Mouse (Mus musculus) kidney, adult 8-10 months (tissue): ENCODE measurements at regions not wholly inside any gene's neighbourhood (a gene's known extent, or its start where the extent isn't known, plus 50 kb on each side); places are given as distances from the start of the nearest gene placed in this dataset.

ENCODE experiments used
- DNase-seq, 2 experiments: peaks; one replicate each; pipeline ENCODE4 v3.0.0; 2022

- DNase-seq: no peak
Observed at GRCm38 (mm10) chr7:70574194-70574593, 207.7 kb upstream of the Nr2f2 start.

DNA sequence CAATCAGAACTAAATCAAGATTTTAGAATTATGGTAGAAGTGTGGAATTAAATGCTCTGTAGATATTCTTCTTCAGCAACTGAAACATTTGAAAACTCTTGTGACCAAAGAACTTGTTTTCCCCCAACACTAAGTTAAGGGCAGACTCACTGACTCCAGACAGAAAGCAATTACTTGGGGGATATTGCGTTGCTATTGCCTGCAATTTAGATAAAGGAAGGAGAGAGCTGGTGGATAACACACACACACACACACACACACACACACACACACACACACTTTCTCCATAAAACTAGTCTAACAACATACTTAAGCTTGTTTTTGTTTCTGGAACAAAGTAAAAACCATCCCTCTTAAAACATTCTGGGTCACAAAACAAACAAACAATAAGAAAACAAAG, 198.5 kb upstream of the Nr2f2 start:
- no peak for DNase-seq

DNA sequence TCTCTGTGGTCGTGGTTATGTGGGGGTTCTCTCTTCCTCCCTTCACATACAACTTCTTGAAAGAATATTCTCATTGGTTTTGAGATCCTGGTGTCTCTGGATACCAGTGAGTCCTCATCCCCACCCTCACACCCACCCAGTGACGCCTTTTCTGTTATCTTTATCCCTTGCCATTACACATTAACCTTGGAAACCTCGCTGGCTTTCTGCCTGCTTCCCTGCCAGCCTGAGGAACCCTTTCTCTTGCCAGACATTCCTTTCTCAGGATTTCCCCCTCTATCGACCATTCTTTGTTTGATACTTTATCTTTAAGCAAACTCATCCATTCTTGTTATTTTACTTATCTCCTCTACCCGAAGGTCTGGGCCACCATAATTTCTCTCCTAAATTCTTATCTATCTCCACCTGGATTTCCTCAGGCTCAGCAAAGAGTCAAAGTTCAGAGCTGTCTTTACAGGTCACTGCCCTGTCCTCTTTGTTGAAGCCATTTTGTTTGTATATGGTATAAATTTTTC, 182.5 kb upstream of the Nr2f2 start:
- peak; percentile 32 to 60 for DNase-seq

- DNase-seq: peak; percentile 58 to 71
Observed at GRCm38 (mm10) chr7:70541881-70542665, 175.5 kb upstream of the Nr2f2 start.

GRCm38 (mm10) chr7:70539121-70539642, 172.6 kb upstream of the Nr2f2 start:
- no peak for DNase-seq

GRCm38 (mm10) chr7:70536046-70536445, 169.5 kb upstream of the Nr2f2 start:
- DNase-seq: peak; percentile 23 to 33

GRCm38 (mm10) chr7:70533552-70533951, 167.0 kb upstream of the Nr2f2 start:
- no peak for DNase-seq

DNA sequence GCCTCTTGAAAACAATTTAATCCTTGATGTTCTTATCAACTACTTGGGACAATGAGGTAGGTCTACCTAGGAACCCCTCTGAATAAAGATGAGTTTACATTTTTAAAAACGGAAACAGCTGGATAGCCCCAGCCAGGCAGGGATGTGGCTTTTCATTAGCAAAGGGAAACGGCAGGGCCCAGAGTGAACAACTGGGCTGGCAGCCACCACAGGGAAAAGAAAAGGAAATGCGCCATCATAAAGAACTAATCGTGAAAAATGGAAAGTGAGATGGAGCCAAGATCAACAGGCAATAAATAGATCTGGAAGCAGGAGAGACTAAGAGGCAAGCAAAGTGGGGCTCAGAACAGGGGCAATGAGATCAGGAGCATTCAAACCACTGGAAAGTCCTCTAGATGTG, 161.4 kb upstream of the Nr2f2 start:
- DNase-seq: no peak

DNA sequence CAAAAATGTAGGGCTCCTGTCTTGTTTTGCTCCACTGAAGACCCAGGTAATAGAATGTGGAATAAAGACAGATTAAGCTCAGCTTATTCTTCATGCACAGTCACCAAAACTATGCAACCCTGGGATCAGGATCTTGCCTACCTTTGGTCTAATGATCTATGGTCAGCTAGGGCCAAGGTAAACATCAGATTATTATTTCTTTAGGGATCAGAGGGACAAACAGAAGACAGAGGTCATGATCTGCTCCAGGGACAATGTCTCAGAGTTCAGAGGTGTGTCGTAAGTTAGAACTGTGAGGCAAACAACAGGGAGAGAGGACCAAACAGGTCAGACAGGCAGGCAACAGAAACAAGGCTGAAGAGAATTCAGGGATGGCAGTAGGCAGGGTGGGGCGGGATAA, 158.8 kb upstream of the Nr2f2 start:
- no peak for DNase-seq

GRCm38 (mm10) chr7:70524744-70525143, 158.2 kb upstream of the Nr2f2 start:
- peak in 1 of 2 experiments; percentile 33 for DNase-seq

- DNase-seq: no peak
Observed at GRCm38 (mm10) chr7:70524251-70524650, 157.7 kb upstream of the Nr2f2 start.

- DNase-seq: no peak
Observed at GRCm38 (mm10) chr7:70516741-70517140, 150.2 kb upstream of the Nr2f2 start.

GRCm38 (mm10) chr7:70515341-70515851, 148.9 kb upstream of the Nr2f2 start:
- DNase-seq: peak; percentile 40 to 41

DNA sequence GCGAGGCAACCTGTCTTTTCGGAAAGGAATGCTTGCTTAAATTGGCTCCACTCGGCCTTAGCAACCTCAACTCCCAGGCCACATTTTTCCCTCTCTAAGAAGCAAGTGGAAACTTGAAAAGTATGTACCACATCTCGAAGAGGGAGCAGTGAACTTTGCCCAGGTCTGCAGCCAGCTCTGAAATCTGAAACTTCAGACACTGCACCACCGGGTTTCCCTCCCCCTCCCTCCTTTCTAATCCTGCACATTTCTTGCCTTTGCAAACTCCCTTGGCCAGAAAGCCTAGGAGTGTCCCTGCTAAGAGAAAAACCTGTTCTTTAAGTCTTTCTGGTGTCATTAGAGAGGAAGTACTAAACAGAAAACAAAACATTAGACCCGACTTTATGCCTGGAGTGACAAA, 148.1 kb upstream of the Nr2f2 start:
- peak; percentile 77 to 78 for DNase-seq

GRCm38 (mm10) chr7:70512354-70512753, 145.8 kb upstream of the Nr2f2 start:
- peak in 1 of 2 experiments; percentile 47 for DNase-seq

DNA sequence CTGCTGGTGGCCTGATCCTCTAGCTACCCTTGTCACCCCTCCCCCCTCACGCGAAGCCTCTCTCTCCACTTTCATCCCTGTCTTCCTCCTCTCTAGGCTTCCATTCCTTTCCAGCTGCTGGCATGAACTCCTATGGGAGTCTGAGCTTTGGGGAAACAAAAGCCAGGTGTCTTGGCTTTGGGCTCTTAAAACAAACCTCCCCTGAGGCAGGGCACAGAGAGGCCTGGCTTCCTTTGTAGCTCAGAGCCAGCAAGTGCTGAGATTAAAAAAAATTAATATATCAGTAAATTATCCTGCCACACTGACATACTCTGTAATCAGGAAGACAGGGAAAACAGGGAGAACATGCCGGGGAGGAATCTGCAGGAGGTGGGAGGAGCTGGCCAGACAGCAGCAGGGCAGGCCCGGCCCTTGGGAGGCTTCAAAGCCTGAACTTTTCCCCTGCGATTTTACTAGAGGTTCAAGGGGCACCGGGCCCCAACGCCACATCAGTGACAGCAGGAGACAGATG, 139.2 kb upstream of the Nr2f2 start:
- peak; percentile 81 to 88 for DNase-seq

DNA sequence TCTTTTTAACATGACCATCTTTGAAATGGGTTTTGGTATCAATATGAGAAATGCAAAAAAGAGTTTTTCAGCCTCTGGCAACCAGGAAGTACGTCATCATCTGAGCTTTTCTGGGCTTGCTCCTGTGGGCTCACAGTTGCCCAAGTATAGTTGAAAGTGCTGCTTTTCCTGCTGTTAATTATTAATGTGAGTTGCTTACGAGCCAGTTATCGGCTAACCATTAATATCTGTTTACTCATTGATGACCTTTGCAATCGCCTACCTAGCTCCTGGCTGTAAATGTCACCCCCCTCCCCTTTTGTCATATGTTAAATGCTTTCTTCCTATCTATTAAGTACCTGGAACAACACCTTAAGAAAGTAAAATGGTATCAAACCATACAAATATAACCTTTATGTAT, 135.3 kb upstream of the Nr2f2 start:
- DNase-seq: peak; percentile 56 to 84

DNA sequence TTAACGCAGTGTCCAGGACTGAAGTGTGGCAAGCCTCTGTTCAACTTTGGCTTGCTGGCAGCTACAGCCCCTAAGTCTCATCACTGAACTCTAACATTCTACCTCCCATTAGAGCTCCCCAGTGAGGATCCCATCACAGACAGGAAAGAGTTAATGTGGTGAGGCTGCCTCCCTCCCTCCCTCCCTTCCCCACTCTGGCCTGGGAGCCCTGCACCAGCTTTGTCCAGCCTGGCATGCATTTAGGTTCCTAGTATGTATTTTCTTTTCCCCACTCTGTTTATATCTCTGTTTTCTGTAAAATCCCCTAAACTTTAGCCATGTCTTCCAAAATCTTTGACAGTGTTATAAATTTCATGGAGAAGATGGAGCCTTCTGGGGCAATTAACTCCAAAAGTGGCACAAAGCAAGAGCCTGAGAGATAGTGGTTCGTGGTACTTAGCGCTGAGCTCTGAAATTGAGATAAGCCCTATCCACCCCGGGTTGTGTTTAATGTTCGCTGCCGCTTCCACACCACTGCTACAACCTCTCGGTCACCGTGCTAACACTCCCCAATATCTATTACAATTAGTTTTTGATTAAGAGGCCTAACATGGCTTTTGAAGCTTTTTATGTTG, 130.1 kb upstream of the Nr2f2 start:
- DNase-seq: no peak

DNA sequence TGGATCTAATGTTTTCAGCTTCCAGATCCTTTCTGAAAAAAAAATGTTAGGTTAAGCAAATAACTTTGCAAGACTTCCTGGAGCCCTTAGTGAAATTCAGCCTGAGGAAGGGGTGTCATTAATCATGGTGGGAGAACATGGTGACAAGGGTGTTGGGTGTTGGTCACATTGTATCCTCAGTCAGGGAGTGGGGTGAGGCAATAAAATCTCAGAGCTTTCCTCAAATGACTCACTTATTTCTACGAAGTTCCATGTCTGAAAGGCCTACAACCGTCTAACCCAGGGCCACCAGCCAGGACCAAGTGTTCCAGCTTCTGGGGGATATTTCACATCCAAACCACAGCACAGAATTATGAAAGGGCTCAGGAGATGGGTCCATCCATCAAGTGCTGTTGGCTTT, 117.7 kb upstream of the Nr2f2 start:
- no peak for DNase-seq

DNA sequence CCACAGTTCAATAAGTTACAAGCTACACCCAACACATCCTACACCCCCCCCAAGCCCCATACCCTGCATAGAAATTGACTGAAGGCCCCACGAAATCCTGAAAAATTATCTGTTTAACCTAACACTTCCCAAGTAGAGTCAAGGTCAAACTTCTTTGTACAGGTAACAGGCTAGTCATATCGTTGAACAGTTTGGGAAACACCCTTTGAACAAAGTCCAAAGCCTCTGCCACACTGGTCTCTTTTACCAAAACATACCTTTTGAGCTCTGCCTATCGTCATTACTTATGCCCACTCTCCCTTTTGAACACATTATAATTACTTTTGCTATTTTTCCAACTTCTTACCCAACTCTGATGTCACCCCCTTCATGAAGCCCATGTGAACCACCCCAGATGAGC, 117.0 kb upstream of the Nr2f2 start:
- DNase-seq: no peak

DNA sequence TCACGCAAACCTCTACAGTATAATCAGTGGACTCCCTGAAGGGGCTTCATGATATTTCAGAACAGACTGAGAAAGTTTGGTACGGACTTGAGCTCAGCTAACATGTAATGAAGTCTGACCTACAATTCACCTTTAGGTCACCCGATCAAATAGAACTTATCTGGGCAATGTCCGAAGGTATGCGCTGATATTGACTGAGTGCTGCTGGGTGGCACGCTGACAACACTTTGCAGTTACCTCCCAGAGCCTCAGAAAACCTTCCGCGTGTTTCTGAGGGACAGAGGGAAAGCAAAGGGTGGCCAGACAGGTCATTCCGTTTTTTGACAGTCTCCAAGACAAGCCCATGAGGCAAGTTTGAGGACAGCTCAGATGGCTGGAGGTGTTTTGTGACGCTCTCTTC, 115.3 kb upstream of the Nr2f2 start:
- DNase-seq: no peak

GRCm38 (mm10) chr7:70472786-70473185, 106.3 kb upstream of the Nr2f2 start:
- peak in 1 of 2 experiments; percentile 18 for DNase-seq

GRCm38 (mm10) chr7:70470557-70470956, 104.0 kb upstream of the Nr2f2 start:
- no peak for DNase-seq

DNA sequence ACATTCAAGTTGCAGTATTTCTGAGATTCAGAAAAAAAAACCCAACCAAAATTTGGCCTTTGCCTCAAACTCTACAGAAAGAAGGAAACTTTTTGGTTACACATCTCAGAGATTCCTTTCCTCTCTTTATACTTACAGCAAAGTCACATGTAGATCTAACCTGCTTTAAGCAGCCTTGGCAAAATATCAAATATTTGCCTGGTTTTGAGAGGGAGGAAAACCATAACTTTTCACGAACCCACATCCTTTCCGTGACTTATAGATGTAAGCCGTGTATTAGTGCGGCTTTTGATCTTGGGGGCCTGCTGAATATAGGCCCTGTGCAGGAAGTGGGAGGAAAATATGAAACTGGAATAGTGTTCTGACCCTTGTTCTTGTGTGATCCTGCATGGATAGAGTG, 95.6 kb upstream of the Nr2f2 start:
- DNase-seq: no peak
